Mouse (Mus musculus): ENCODE data around the gene Smg1.

DNA sequence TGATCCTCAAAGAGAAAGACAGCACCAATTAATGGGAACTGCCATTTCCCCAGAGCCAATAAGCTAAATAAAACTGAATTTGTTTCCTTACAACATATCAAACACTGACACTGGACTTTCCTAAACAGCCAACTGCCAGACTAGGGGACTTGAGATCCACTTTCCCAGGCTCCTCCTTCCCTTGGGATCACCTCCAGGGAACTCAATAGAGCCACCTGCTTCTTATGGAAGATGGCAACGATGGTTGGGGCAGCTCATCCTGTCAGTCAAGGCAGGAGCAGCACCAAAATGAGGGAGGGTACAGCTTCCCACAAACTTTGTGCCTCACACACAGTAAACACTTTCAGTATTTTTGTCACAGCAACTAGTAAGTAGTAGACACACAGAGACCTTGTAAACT is 135.8 kb downstream of the Smg1 start:
- no peak for TF ChIP-seq CTCF (IDR thresholded peaks at IDR 0.05; ENCODE audit: low read depth, low read length)
- TF ChIP-seq POLR2A (IDR thresholded peaks at IDR 0.05; ENCODE audit: borderline replicate concordance, low read depth, low read length), result no peak

All from bone marrow macrophage, adult 2 months (primary cell).